Mouse (Mus musculus) heart, postnatal 4 days (tissue): Measurements from ENCODE around the gene Dalrd3. TPM values are rescaled to one million over a fixed set of nuclear protein-coding genes. Genes with fewer than 3 reads are reported as not detected.
"Not testable (repeated sequence)": the region's sequence is repeated elsewhere in the genome, so short reads cannot be mapped to it uniquely, and the experiment has no call there.

Experiments
- DNase-seq: peaks from one replicate; pipeline ENCODE4 v3.0.0; 2021
- total RNA-seq, 2 experiments: library from RNA; stranded (reverse); gene quantifications; 2 replicates each; pipeline ENCODE4 v1.2.3; 2021

Dalrd3 gene
- total RNA-seq, 2 experiments from 2014 or later, result 20.6 to 21.6 TPM

DNA sequence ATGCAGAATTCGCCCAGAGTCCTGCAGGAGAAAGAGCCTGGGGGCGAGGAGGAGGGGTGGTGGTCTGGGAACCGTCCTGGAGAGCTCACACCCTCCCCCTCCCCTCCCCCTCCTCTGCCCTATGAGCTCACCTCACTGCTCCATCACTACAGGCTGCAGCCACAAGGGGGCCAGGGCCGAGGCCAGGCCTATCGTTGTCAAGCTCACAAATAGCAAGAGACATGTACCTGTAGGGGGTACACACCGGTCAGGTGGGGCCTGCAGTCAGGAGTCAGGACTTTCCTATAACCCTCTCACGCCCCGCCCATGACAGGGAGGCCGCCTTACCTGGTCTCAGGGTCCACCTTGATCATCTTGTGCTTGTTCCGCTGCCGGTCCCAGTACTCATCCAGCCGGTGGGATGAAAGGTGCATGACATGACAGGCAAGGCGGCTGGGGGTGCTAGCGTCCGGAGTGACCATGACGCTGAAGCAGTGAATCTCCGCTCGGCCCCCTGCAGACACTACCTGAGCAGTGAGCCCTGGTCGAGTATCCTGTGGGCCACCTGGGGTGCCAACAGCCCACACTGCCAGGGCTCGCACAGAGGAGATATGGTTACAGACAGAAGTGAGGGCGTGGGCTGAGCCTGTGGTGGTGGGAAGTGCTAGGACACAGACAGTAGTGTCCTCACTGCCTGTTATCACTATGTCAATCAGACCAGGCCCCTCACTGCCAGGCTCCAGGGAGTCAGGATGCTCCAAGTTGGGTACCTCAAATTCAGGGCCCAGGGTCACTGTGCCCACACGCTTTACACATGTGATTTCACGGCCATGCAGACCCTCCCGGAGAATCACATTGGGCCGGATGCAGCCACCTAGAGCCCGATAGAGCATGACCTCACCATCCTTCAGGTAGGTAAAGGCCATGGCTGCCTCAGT is 4.3 kb downstream of the Dalrd3 start:
- peak; percentile 82 for DNase-seq

DNA sequence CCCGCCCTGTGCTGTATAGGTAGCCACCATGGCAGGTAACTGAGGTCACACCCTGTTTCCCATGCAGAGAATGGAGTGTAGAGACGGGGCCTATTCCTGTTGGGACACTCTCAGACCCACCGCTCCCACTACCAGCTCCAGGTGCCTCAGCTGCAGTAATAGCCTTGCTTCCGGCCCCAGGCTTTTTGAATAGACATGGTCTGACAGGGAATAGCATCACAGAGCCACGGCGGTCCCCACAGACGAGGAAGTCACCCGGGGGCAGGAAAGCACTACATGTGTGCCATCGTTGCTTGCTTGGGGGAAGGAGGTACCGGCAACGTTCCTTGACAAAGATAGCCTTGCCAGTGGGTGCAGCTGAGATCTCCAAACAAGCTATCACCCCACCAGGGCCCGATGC is 5.2 kb downstream of the Dalrd3 start:
- DNase-seq, result no peak

GRCm38 (mm10) chr9:108575321-108576297 is 5.9 kb downstream of the Dalrd3 start:
- DNase-seq, result no peak

- DNase-seq, result no peak
These were observed 7.3 kb downstream of the Dalrd3 start for GRCm38 (mm10) chr9:108577025-108577424.

- DNase-seq, result peak; percentile 77
These were observed 8.4 kb downstream of the Dalrd3 start for GRCm38 (mm10) chr9:108577934-108578544.

GRCm38 (mm10) chr9:108578545-108579343 is 9.1 kb downstream of the Dalrd3 start, which contains the start of gene Wdr6:
Wdr6 (minus strand) TSS chr9:108578739.
- peak; percentile 94 for DNase-seq

DNA sequence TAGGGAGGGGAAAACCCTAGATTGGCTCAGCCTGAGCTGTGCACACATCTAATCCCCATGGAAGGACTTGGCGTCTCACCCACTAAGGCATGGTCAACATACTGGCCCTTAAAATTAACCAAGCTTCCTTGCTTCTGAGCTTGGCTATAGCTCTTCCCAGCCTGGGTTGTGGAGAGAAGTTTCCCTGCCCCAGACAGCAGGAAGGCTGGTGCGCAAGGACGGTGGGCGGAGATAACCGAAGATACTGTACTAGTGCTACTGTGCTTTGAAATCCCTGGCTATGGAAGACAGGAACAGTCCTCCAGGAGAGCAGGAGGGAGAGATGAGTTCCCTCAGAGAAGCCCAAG is 9.6 kb downstream of the Dalrd3 start:
- no peak for DNase-seq

DNA sequence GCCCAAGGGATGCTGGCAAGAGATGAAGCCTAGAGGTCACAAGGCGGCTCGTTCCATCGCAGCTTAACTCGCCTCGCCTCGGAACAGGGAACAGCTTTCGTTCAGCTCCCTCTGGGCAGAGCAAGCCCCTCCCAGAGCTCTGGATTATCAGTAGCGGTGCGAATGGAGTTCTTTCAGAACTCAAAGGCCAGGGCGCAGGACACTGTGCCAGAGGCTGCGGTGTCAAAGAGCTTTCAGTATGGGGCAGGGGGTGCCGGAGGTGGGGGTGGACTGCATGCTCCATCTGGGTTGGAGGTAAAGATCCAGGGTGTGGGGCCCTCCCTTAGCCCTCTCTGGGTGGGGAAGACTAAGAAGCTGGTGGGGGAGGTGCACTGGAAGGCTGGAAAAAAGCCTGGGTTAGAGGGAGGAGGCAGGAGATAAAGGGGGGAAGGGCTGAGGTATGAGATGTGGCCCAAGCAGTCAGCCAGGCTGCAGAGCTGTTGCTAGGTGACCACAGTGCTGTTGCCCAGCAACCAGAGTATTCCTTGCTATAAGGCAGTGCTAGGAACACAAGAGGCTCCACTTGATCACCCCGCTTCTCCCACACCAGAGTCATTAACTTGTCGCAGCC is 18.0 kb downstream of the Dalrd3 start:
- peak; percentile 88 for DNase-seq

DNA sequence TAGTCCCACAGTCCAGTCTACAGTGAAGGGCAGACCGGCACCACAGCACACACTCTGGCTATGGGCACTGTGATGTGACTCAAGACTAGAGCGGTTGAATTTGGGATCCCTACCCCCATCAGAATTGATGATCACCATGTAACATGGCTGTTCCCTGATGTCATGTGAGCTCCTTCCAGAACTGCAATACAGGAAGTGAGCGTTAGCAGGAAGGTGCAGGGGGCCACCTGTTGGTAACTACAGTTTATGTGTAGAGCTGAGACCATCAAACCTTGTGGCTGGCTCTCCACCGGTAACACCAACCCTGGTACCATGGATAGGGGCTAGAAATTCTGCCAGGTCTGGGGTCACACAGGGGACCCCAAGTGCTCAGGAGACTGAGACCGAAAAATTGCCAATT is 19.5 kb downstream of the Dalrd3 start:
- DNase-seq, result no peak

GRCm38 (mm10) chr9:108591462-108591861 is 21.8 kb downstream of the Dalrd3 start:
- no peak for DNase-seq

DNA sequence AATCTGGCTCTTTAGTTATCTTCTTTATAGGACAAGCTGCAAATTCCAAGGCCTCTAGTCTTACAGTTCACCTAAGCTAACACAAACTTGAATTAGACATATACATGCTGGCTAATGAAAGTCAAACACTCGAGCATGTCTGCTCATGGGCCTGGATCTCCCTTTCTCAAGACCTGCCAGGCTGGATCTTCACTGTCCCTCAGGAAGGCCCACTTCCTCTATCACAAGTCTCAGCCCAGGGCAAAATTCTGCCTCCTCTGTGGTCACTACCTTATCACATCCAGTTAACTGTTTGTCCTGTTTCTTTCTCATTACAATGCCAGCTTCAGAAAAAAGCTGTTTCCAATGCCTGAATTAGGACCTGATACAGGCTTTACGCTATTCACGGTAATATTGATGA is 24.7 kb downstream of the Dalrd3 start:
- no peak for DNase-seq

GRCm38 (mm10) chr9:108596998-108597764 is 27.5 kb downstream of the Dalrd3 start, which contains the start of gene P4htm:
P4htm (minus strand) TSS chr9:108597667.
- DNase-seq, result peak; percentile 79

DNA sequence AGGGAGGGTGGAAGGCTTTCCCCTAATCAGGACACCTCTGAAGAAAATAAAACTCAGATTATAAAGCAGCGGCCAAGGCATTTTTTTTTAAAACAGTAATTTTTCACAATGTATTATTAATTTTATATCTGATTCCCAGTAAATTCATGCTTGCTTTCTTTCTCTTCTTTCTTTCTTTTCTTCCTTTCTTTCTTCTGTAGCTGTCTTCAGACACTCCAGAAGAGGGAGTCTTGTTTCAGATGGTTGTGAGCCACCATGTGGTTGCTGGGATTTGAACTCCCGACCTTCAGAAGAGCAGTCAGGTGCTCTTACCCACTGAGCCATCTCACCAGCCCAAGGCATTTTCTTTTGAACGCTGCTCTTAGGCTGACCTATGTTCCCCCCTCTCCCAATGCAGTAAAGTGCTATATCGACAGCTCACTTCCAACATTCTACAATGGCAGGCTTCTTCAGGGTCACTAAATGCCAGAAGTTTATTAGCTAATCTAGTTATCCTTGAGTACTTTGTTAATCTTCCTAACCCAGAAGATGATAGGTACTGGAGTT is 29.4 kb downstream of the Dalrd3 start:
- no peak for DNase-seq

GRCm38 (mm10) chr9:108600011-108600410 is 30.3 kb downstream of the Dalrd3 start:
- DNase-seq, result no peak

DNA sequence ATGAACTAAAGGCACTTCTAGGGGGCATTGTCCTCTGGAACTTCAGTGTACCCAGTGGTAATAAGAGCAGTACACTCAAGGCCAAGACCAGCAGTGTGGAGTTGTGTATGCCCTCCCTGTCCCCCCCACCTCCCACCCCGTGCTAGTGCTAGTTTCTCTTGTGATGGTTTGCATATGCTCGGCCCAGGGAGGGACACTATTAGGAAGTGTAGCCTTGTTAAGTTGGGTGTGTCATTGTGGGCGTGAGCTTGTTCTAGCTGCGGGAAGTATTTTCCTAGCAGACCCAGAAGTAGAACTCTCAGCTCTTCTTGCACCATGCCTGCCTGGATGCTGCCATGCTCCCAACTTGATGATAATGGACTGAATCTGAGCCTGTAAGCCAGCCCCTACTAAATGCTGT is 32.3 kb downstream of the Dalrd3 start:
- DNase-seq, result no peak

- not testable (repeated sequence) for DNase-seq
These were observed 38.2 kb downstream of the Dalrd3 start for GRCm38 (mm10) chr9:108607929-108608328.

- no peak for DNase-seq
These were observed 39.2 kb downstream of the Dalrd3 start for GRCm38 (mm10) chr9:108608889-108609288.

- DNase-seq, result no peak
These were observed 41.8 kb downstream of the Dalrd3 start for GRCm38 (mm10) chr9:108611488-108611887.

- DNase-seq, result no peak
These were observed 47.6 kb downstream of the Dalrd3 start for GRCm38 (mm10) chr9:108617301-108617700.
